Mouse (Mus musculus) mouse embryonic stem cell (cell line): ENCODE measurements around the gene Fbxo39.

Experiments
- in situ Hi-C, 2 experiments: fragments of 300-500 bp; cut with MboI; formaldehyde crosslinking; loops; 1 replicate in 1 of 2; 3 replicates in 1 of 2; pipeline ENCODE4 v1.14.3; 2019 to 2020; ENCODE audit warnings: low sequenced_read_pairs in 2 of 2, low pct_unique_long_range_greater_than_20kb in 1 of 2, mixed read lengths in 1 of 2; ENCODE audit not compliant: unreplicated experiment in 1 of 2

The Fbxo39 gene

DNA sequence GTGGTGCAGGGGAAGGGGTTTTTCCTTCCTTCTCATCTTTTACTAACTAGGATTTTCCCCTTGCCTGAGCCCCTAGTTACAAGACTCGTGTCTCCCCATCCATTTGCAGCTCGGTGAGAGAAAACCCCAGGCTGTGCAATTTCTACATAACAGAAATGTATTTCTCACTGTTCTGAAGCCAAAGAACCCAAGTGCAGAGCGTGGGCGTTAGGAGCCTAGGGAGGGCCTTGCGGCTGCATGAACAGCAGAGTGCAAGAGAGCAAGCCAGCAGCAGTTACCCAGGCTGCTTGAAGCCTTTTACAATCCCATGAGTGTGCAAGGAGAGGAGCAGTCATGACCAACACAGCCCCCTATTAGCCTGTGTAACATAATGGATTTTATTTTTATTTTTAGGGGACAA lies 6.8 kb upstream of the Fbxo39 start:
- in situ Hi-C loops = no loop called here

DNA sequence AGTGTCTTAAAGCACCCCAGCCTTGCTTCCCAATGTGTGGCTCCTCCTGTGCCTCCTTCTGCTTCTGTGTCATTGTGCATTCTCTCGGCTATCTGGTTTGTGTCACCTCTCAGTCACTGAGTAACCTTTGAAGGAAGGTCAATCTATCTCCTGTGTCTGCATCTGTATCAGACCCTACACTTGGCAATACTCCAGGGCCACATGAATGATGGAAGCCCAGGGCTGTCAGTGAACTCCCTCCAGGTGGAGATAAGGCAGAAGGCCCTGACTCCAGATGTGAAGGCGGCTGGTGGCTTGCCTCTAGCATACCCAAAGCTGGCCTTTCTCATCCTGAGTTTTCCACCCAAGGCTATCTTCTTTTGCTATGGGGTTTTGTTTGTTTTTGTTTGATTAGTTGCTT lies 5.3 kb upstream of the Fbxo39 start:
- in situ Hi-C loops = no loop called here

DNA sequence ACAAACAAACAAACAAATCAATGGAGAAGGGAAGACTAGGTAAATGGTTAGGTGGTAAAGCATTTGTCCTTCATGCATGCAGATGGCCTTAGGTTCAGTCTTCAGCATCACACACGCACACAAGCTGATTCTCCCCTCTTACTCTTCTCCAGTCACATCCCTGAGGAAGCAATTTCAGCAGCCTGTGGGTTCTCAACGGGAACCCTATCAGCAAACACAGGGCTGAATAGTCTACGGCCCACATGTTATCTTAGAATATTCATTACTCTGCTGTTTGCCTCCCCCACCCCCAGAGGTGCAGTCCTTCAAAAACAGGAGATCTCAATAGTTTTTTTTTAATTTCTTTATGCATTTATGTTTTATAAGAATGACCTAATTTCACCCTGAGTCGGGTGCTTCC lies 3.8 kb upstream of the Fbxo39 start:
- in situ Hi-C loops = no loop called here

DNA sequence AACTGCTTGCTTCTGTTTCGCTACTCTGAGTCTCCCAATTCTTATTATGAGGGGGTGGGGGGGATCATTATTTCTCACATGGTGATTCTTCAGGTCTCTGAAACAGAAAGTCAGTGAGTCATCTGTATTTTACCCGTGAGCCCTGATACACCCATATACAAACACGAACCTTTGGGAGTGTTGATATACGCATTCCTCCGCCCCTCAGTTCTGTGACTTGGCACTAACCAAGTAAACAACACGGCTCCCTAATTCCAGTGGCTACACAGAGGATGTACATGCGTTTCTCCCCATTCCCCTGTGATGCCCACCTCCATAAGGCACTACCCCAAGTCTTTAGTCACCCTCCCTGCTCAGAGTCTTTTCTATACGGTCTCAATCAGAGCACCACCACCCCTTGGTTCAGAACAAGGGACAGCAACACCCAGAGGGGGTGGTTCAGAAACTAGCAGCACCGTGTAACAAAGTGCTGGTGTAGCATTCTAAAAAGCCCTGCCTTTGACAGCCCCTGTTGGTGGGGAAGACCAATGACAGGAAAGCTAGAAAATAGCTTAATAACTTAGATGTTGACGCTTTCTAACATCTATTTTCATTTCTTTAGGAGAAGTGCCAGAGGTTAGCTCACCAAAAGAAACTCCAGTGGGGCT lies 2.8 kb upstream of the Fbxo39 start:
- in situ Hi-C loops = no loop called here

DNA sequence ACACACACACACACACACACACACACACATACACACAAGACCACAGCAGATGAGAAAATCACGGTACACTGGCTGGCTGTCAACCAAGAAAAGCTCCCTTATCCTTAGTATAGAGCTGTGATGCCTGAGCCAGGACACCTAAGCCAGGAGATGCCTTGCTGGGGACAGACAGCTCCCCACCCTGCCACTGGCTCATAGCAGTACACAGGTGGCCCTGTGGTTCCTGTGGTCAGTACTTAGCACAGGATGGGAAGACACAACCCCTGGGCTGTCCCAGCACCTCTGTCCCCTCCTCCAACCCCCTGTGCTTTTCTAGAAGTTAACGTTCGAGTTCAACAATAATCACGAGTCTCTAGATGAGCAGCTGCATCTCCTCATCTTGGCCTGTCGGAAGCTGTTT lies 3.8 kb downstream of the Fbxo39 start:
- in situ Hi-C loops = loop anchor here in 1 of 2 experiments (5.0 kb wide), 1 partner anchor 101 kb away; the partner anchor contains the start of gene Med31

DNA sequence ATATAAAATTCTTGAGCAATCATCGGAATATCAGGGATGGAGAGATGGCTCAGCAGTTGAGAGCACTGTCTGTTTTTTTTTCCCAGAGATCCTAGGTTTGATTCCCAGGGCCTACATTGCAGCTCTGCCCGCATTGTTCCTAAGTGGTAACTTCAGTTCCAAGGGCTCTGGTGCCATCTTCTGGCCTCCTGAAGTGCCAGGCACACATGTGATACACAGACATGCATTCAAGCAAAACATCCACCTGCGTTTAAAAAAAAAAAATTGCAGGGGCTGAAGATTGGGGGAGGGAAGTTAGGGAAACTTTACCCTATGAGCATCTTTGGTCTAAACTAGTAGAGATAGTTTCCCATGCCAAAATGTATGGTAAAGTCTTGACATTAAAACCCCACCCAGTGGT lies 10.2 kb downstream of the Fbxo39 start:
- in situ Hi-C loops = loop anchor here in 1 of 2 experiments (5.0 kb wide), 1 partner anchor 92 kb away; no protein-coding TSS in a partner anchor

DNA sequence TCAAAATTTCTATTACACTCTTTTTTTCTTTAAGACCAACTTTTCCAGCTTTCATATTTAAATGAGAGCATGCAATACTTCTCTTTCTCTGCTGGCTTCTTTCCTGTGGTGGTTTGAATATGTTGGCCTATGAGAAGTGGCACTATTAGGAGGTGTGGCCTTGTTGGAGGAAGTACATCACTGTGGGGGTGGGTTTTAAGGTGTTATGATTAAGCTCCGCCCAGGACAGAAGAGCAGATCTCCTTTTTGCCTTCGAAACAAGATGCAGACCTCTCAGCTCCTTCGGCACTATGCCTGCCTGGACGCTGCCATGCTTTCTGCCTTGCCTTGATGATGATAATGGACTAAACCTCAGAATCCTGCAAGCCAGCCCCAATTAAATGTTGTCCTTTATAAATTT lies 11.5 kb downstream of the Fbxo39 start:
- in situ Hi-C loops = loop anchor here in 1 of 2 experiments (25.0 kb wide), 1 partner anchor 212 kb away; no protein-coding TSS in a partner anchor

DNA sequence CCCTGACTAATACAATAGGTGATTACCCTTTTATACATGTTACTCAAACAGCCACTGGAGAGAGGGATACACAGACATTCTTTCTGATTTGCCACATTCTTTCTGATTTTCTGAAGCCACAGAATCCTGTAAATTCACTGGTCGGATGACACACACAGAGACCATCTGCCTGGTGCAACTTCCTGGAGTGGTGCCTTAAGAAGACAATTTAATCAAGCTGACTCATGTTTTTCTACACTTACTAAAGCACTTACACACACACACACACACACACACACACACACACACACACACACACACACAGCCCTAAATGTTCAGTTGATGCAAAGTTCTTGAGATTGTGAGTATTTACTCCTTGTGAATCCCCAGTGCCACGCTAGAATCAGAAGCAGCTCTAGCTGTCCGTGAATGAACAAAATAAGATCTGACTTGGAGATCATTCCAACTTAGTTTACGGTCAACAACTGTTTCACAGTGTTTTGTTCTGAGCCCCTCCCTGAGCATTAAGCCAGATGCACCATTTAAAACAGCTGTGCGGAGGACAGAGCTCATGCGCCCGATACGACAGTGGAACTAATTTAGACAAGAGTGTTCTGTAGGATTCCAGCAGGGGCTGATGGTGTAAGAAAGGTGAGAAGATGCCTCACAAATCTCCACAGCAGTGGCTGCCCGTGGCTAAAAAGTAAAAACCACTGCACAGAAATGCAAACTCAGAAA lies 18.9 kb downstream of the Fbxo39 start:
- in situ Hi-C loops = loop anchor here in 1 of 2 experiments (25.0 kb wide), 1 partner anchor 204 kb away; no protein-coding TSS in a partner anchor

DNA sequence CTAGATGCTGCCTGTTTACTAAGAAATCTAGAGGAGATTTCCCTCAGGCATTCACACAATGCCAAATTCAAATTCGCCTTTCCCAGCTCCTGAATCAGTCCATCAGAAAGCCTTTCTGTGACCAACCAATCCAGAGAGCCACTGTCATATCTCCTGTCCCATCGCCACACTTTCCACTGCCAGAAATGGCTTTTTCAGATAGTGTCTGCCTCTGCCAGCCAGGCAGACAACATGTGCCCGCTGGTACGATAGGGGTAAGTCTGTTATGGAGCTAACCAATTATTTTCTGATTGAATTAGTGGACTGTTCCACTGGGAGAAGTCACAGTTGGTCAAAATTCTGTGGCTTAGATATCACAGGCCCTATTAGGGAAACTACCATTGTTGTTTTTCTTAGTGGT lies 20.4 kb downstream of the Fbxo39 start:
- in situ Hi-C loops = loop anchor here in 1 of 2 experiments (25.0 kb wide), 1 partner anchor 203 kb away; no protein-coding TSS in a partner anchor

DNA sequence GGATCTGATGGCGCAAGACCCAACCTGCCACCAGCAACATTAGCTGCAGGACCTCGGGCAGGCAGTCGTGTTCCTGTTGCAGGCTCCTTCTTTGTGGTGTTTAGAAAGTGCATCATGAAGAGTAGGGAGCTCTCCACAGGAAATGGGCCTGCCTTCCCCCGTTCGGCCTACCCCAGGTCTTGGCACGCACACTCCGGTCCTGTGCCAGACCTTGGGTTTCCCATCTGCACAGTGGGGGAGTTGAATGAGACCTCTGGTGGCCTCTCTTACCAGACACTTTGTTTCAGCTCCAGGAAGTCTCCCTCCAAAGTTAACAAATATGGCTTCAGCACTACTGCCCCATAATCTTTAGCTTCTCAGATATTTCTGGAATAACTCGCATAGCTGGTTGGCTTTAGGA lies 22.5 kb downstream of the Fbxo39 start:
- in situ Hi-C loops = loop anchor here in 1 of 2 experiments (25.0 kb wide), 1 partner anchor 201 kb away; no protein-coding TSS in a partner anchor

DNA sequence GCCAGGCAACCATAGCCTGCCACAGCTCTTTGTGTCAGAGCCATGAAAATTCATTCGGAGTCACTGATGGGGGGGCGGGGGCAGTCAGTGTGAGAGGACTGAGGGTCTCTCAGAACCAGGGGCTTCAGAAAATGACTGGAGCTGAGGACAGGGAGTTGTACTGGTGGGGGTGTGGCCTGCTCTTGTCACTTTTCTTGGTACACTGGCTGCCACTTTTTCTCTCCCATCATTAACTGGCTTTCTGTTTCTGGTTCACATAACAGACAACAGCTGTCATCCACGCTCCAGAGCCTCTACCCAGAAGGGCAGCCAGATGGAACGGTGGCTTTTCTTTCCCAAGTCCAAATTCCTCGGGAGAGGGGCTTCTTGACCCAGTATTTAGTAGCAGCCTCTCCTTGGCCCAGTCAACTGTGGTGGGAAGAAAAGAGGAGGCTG lies 24.2 kb downstream of the Fbxo39 start:
- in situ Hi-C loops = loop anchor here in 1 of 2 experiments (25.0 kb wide), 1 partner anchor 199 kb away; no protein-coding TSS in a partner anchor

DNA sequence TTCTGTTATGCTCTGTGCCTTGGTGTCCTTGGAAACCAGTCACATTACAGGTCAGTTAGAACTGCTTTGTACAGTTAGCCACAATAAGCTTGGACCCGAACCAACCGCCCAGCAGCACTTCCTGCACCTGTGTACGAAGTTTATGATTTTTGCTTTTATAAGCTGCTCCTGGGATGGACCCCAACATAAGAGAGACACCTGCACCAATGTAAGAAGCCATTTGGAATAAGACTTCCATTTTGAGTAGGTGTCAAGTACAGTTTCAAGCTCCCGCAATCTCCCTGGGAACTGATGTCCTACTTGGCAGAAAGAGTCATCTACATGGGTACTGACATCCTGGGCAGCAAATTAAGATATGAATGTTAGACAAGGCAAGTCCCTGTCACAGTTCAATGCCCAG lies 25.5 kb downstream of the Fbxo39 start:
- in situ Hi-C loops = loop anchor here (5.0 to 25.0 kb wide), 5 partner anchors 88 to 228 kb away; no protein-coding TSS in a partner anchor

DNA sequence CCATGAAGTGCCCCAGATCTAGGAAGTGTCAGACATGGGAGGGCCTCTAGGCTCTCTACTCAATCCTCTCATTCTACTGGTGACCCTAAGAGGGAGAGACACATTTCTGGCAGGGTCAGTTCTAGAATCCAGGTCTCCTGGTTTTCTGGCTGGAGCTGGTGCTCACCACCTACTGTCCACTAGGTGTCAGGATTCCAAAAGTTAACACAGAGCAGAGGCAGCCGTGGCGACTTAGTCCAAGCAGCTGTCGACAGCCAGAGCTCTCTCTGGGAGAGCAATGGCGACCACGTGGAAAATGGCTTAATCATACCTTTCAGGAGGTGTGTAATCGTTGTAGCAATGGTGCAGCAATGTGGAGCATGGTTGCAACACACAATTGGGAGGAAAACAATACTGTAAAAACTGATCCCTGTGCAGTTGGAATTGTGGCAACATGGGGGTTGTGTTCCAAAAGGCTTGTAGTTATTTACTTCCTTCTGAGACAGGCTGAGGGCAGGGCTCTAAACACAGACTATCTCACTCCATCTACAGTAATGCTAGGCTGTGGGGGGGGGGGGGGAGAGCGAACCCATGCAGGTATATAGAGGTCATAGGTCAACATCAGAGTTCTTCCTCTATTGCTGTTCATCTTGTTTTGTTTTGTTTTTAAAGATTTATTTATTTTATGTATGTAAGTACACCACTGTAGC lies 28.4 kb downstream of the Fbxo39 start:
- in situ Hi-C loops = loop anchor here (5.0 to 25.0 kb wide), 5 partner anchors 85 to 225 kb away; no protein-coding TSS in a partner anchor

DNA sequence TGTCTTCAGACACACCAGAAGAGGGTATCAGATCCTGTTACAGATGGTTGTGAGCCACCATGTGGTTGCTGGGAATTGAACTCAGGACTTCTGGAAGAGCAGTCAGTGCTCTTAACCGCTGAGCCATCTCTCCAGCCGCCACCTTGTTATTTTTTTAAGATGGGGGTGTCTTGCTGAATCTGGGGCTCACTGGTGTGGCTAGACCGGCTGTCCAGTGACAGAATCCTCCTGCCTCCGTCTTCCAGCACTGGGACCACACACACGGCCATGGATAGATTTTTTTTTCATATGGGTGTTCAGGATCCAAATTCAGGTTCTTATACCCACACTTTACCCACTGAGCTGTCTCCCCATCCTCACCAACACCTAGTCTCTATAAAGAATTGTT lies 29.0 kb downstream of the Fbxo39 start:
- in situ Hi-C loops = loop anchor here (5.0 to 25.0 kb wide), 5 partner anchors 84 to 224 kb away; no protein-coding TSS in a partner anchor

DNA sequence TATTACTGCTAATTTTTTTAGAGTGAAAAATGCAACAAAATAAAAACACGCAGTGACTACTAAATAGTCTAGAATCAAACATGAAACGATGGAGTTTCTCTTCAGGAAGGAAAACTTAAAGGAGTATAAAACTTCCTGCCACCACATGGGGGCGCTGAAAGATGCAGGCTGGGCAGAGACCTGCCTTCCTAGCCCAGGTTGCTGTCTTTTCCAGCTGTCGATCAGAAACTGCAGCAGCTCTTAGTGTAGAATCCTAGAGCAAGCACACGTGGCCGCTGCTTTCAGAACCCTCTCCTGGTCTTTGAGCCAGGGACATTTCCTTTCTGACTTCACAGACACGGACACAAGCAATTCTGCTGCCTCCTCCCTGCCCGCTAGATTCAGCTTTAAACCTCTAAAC lies 29.7 kb downstream of the Fbxo39 start:
- in situ Hi-C loops = loop anchor here (5.0 to 25.0 kb wide), 5 partner anchors 83 to 223 kb away; no protein-coding TSS in a partner anchor

DNA sequence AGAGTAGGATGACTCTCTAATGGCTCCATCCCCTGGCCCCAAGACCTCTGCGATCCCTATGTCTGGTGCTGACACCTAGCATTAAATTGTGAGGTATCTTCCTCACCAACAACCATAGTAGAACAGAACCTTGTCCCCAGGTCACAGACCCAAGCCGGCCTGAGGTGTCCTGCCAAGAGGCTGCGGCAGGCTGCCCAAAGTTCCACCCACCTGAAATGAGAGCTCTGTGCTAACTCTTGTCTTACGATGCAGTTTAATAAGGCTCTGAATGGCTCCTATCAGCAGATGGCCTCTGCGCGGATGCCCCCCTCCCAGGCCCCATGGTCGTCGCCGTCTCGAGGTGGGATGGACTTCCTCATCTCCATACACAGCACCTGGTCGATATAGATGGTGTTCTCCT lies 30.2 kb downstream of the Fbxo39 start:
- in situ Hi-C loops = loop anchor here (5.0 to 25.0 kb wide), 5 partner anchors 83 to 223 kb away; no protein-coding TSS in a partner anchor

DNA sequence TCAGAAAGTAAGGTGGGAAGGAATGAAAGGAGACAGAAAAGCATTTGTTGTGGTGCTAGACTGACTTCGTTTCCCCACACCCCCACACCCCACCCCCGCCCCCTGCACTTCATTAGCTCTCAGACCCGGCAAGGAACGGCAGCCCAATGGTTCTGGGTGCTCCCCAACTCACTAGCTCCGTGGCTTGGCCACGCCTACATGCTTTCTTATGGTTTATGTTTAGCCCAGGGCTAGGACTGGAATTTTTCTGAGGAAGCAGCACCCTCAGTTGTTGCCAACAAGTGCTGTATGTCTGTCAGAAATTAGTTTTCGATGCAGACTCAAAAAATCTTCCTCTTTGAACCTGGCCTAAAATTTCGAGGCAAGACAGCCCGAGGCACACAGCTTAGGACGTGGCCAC lies 34.3 kb downstream of the Fbxo39 start:
- in situ Hi-C loops = loop anchor here (10.0 to 25.0 kb wide), 3 partner anchors 124 to 189 kb away; no protein-coding TSS in a partner anchor

DNA sequence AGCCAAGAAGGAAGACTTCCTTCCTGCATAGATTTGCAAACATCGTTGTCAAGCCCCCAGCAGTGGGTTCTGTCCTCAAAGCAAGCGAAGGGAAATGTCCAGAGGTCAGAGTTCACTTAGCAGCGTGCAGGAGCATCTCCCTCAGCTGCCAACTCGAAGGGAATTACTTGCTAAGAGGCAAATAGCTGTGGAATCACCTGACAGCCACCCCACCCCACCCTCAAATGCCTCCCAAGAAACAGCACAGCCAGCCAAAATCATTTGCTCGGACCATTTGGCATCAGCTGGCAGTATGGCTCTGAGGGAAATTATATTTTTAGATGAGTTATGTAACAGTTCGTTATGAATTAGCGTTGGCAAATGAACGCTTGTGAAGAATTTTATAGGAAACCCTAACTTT lies 34.8 kb downstream of the Fbxo39 start:
- in situ Hi-C loops = loop anchor here (10.0 to 25.0 kb wide), 3 partner anchors 124 to 188 kb away; no protein-coding TSS in a partner anchor
